Mouse (Mus musculus): ENCODE data around the gene Ednra.

The Ednra gene

DNA sequence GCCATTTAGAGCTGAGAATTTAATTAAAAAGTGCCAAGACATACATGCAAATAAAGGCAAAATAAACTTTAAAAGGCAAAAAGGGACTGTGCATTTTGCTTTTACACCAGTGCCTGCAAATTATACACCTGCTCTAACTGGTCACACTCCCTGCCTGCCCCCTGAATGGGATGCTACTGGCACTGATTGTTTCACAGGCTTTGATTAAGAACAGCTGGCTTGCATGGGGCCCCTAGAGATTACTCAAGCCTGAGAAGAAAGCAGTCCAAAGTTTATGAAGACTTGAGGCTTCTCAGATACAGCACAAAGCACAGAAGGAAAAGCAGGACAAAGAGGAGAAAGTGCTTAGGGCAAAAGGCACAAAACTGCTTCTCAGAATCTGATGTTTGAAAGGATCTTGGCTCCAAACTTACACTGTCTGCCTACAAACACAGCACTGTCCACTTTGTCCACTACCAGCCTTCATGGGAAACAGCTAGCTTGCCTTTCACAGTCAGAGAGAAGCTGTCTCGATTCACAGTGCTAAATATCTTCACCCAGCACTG lies 73.5 kb downstream of the Ednra start:
- peak; percentile 94 for DNase-seq (ENCODE audit: low spot score)

DNA sequence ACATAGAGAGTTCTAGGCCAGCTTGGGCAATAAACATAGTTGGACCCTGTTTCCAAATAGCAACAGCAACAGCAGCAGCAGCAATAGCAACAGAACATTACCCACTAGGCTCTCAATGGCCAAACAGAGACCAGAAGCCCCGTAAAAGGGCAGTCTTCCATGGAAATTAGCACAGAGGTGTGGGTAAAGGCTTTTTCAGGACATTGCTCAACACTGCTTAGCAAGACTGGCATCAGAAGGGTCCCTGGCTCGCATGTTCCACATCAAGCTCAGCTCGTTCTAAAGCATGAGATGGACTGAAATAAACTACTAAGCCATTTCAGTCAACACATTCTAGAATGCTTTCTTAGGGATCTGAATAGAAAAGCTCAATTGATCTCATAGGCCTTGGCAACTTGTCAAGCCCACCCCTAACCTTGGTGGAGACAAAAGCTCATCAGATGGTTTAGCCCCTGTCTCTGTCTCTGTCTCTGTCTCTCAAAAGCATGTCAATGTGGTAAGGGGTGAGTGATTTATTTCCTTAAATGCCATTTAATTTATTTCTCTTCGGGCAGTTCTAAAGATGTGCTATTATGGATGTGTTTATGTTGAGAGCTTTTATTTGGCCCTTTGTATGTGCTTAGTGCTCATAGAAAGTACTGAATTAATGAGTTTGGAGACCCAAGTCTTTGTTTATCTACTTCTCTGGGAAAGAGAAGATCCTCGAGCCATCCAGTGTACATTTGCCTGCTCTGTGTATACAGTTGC lies 84.0 kb downstream of the Ednra start:
- DNase-seq (ENCODE audit: low spot score): peak; percentile 75

DNA sequence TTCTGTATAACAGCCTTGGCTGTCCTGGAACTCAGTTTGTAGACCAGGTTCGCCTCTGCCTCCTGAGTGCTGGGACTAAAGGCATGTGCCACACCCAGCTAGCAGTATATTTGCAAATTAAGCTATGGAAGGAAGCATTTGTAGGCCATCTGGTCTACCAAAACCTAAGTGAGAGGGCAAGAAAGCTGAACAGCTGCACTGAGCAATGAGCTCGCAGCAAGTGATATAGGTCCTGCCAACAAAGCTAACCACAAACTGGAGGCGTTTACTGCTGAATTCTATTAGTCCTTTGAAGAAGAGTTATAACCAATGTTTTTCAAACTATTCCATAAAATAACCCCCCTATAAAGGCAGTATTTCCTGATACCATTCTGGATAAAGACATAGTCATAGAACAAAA lies 86.7 kb downstream of the Ednra start:
- DNase-seq (ENCODE audit: low spot score): no peak

DNA sequence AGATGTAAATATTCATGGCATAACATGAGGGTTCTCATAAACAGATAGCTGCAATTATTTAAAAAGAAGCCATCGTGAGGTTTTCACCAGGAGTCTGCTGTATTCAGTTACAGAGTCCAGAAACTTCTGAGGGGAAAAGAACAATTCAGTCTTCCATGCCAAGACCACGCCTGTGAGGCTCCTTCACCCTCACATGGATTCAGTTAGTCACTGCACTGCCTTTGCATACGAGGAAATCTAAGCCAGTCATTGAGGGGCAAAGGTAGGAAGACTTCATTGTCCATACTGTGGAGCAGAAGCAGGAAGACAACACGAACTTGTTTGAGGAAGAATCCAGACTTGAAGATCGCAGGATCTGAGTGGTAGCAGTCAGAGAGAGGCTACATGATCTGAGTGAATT lies 90.2 kb downstream of the Ednra start:
- peak; percentile 32 for DNase-seq (ENCODE audit: low spot score)

DNA sequence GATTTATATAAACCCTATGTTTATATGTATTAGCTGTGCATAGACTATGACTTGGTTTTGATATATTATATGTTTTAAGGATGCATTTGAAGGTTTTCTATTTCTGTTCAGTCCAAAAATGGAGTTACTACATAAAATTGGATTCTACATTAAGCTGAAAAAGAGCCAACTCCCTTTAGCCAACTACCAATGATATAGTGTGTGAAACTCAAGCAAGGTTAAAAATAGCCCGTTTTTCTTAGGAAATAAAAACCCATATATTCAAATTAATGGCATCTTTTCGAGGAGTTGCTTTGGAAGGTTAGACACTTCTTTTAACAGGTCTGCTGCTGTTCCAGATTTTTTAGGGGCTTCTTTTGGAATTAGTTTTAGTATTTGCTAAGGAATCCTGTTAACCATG lies 91.1 kb downstream of the Ednra start:
- DNase-seq (ENCODE audit: low spot score): peak; percentile 14

DNA sequence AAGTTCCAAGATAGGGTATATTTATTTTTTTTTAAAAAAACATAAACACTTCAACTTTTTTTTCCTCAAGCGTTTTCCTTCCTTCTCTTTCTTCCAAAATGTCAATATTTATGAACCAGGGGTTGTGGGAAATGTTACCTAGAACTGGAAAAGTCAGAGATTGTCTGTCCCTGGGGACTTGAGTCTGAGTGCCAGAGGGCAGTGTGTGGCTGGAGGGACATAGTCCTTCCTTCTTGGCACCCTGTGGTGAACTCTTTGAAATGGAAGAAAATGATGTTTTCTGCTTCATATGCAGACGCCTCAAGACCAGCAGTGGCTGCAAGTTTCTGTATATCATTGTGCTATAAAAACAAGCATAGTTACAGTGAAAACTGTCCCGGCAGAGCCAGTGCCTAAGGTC lies 93.6 kb downstream of the Ednra start:
- DNase-seq (ENCODE audit: low spot score): peak; percentile 78

DNA sequence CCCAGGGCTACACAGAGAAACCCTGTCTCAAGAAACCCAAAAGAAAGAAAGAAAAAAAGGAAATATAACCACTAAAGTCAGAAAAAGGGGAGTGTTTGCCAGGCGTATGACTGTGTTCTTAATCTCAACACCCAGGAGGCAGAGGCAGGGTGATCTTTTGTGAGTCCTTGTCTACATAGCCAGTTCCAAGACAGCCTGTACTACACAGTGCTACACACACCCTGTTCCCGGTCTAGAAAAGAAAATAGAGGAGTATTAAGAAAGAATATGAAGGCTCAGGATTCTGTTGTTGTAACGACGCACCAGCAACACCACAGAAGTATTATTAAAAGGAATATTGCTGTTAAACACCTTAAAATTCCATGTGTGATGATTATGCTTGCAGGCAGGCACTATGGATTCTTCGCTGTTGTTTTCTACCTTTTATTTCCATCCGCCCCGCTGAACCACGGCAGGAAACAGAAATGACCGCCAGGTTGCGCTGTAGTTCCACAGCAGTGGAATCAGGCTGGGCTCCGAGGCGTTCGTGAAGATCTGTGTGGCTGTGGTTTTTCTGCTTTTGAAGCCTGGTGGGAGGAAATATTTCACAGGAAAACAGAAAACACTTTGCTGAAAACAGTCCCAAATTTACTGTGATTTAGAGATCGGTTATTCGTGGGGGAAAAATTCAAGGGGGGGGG lies 94.3 kb downstream of the Ednra start:
- peak; percentile 92 for DNase-seq (ENCODE audit: low spot score)

DNA sequence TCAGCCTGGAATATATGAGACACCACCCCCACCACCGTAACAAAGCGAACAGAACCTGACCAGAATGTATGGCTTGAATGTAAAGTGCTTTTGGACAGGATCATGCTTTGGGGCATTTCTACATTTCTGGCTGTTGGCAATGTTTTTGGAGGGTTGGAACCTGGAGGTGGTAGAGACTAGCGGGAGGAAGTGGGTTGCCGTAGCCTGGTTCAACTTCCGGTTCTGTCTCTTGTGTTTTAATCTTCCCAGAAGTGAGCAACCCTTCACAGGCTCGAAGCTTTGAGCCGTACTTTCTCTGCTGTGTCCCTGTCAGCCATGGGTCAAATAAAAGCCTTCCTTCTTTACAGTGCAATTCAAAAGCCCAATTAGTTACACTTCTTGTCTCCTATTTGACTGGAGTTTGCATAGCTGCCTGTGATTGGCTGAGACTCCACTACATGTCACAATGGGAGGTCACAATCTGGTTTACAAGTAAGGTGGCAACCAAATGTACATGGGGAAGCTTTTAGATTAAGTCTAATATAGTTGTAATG lies 100.5 kb downstream of the Ednra start:
- no peak for DNase-seq (ENCODE audit: low spot score)

DNA sequence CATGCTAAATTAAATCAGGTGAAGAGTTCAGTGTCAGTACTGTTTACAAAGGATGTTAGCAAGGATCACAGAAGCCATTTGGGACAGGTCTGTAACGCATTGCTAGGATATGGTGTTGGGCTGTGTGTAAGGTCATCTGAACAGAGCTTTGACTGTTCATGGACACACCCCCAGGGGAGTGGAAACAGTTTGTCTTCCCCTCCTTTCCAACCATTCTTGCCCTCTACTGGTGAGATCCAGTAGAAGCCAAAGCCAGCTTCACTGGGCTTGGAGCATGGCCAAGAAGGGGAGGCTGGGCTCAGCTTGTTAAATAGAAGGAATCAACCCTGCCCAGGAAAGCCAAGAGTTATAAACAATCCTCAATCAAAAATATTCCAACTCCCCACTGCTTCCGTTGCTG lies 106.3 kb downstream of the Ednra start:
- peak; percentile 78 for DNase-seq (ENCODE audit: low spot score)
